Comparison of ENCODE assay signal across 10 mouse cellular contexts in the genomic region with DNA sequence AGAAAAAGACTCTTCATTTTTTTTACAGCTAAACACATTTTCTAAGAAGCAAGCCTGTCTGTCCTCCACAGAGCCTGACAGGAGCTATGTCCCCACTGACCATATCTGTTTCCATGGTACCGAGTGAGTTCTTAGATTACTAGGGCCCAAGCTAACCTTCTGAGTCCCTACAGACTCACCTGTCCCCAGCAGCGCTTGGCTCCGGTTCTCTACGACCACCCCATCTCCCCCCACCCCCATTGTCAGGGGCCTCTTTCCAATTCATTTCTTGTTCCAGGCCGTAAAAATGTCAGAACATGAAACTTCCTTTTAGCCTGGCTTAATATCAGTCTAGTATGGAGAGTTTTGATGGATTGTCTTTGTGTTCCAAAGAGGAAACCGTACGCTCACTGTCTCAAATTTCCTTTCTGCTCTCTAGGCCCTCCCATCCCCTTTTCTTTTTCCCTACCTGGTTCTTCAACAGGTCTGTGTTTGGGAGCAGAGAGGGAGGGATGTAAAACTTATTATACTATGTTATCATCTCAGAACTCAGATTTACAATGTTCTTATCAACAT.
A peak's percentile ranks its signal among the peaks of the same experiment; 100 is the strongest.
DNase-seq lines count a peak whose midpoint lies in the region; ATAC-seq and TF ChIP-seq lines count a peak whose summit lies in the region.
"Had no signal": no experiment of that assay in that cellular context is flagged by ENCODE, and none has a peak within 500 bp of the region (broad histone marks: within the 10 kb centered on the region; RNA-seq: fewer than 3 reads in every experiment).

No protein-coding gene starts in this region.

- no peak for TF ChIP-seq EP300 in lung, postnatal 0 days (IDR thresholded peaks at IDR 0.05)

- no peak for TF ChIP-seq CTCF in lung, postnatal 0 days (IDR thresholded peaks at IDR 0.05)

- ATAC-seq in forebrain, embryonic 16.5 days, result no peak
- ATAC-seq in lung, postnatal 0 days, result no peak
- ATAC-seq: Patski had no signal

- no peaks in the 10 kb centered on the region for H3K9me3 ChIP-seq in forebrain, embryonic 16.5 days (ENCODE audit: control insufficient read depth, low read length)
- no peaks in the 10 kb centered on the region for H3K9me3 ChIP-seq in midbrain, embryonic 10.5 days (replicated peaks)
- H3K9me3 ChIP-seq in lung, postnatal 0 days (ENCODE audit: low read length), result no peaks in the 10 kb centered on the region

- H3K4me3 ChIP-seq in forebrain, embryonic 16.5 days (replicated peaks; ENCODE audit: low read length), result no peak overlapping the region
- no peak overlapping the region for H3K4me3 ChIP-seq in midbrain, embryonic 10.5 days
- H3K4me3 ChIP-seq in lung, postnatal 0 days (ENCODE audit: low read depth, low read length), result no peak overlapping the region

- 64% methylated on average over 7 of the region's 7 CpGs for WGBS in forebrain, embryonic 16.5 days
- WGBS in midbrain, embryonic 10.5 days, result 78% methylated on average over 7 of the region's 7 CpGs
- WGBS in lung, postnatal 0 days, result 50% methylated on average over 7 of the region's 7 CpGs

- peak; percentile 41 for DNase-seq in embryo, embryonic 11 days
- no peak for DNase-seq in embryo, embryonic 9.5 days (ENCODE audit: extremely low spot score)
- peak; percentile 20 for DNase-seq in 3T3-L1 (ENCODE audit: low read depth, low spot score)
- DNase-seq in midbrain, embryonic 10.5 days (ENCODE audit: low spot score), result no peak
- DNase-seq in ovary, postnatal 10 days (ENCODE audit: low spot score), result no peak
- DNase-seq in lung, postnatal 0 days (ENCODE audit: low spot score), result no peak
- no peak for DNase-seq in gastrocnemius, postnatal 25 days
- DNase-seq: cerebellum, postnatal 36 days had no signal

- H3K4me2 ChIP-seq in forebrain, embryonic 16.5 days (ENCODE audit: low read length), result peak overlapping the region; percentile 80
- no peak overlapping the region for H3K4me2 ChIP-seq in lung, postnatal 0 days (replicated peaks; ENCODE audit: low read depth, low read length)

- H3K4me1 ChIP-seq in forebrain, embryonic 16.5 days (replicated peaks; ENCODE audit: control insufficient read depth, insufficient read depth, low read length), result peaks cover 46% of the 10 kb centered on the region
- H3K4me1 ChIP-seq in midbrain, embryonic 10.5 days, result peaks cover 54% of the 10 kb centered on the region
- peaks cover 4% of the 10 kb centered on the region; the same call in 1 of the 2 replicates for H3K4me1 ChIP-seq in lung, postnatal 0 days (ENCODE audit: insufficient read depth, low read depth, low read length)

- H3K9ac ChIP-seq in forebrain, embryonic 16.5 days (replicated peaks; ENCODE audit: low read depth, low read length), result peak overlapping the region; percentile 60
- no peak overlapping the region for H3K9ac ChIP-seq in lung, postnatal 0 days (replicated peaks; ENCODE audit: low read depth)

- H3K27ac ChIP-seq in forebrain, embryonic 16.5 days (ENCODE audit: low read length), result peak overlapping the region; percentile 95
- H3K27ac ChIP-seq in midbrain, embryonic 10.5 days (replicated peaks), result peak overlapping the region; percentile 92
- no peak overlapping the region for H3K27ac ChIP-seq in lung, postnatal 0 days (ENCODE audit: low read length)

- no peaks in the 10 kb centered on the region for H3K27me3 ChIP-seq in forebrain, embryonic 16.5 days (replicated peaks; ENCODE audit: control insufficient read depth, insufficient read depth, low read length)
- no peaks in the 10 kb centered on the region; the same call in 1 of the 2 replicates for H3K27me3 ChIP-seq in midbrain, embryonic 10.5 days (ENCODE audit: low read depth, poor library complexity, severe bottlenecking)
- H3K27me3 ChIP-seq in lung, postnatal 0 days (replicated peaks; ENCODE audit: insufficient read depth, low read length), result no peaks in the 10 kb centered on the region
- H3K27me3 ChIP-seq: Patski had no signal

- H3K36me3 ChIP-seq in forebrain, embryonic 16.5 days (ENCODE audit: control insufficient read depth, insufficient read depth), result no peaks in the 10 kb centered on the region
- no peaks in the 10 kb centered on the region for H3K36me3 ChIP-seq in midbrain, embryonic 10.5 days
- no peaks in the 10 kb centered on the region for H3K36me3 ChIP-seq in lung, postnatal 0 days (ENCODE audit: insufficient read depth, low read length)

Comparison
In these comparisons a context has a peak if more than half of its experiments do, and no peak if none do; other contexts are left out.
1. DNase-seq: peak in embryo, embryonic 11 days (single experiment) and 3T3-L1 (single experiment); none in embryo, embryonic 9.5 days (single experiment), midbrain, embryonic 10.5 days (single experiment), ovary, postnatal 10 days (single experiment), lung, postnatal 0 days (single experiment) and gastrocnemius, postnatal 25 days (single experiment).